Mouse (Mus musculus) E14TG2a.4 (cell line): Measurements from ENCODE around the gene Decr2.
"Not testable (repeated sequence)": the region's sequence is repeated elsewhere in the genome, so short reads cannot be mapped to it uniquely, and the experiment has no call there.

Experiments
- H3K27me3 ChIP-seq: 2 replicates; pipeline ENCODE4 v1.6.1; 2014; ENCODE audit warnings: low read length, control low read depth; ENCODE audit not compliant: insufficient read depth
- H3K36me3 ChIP-seq: 2 replicates; pipeline ENCODE4 v1.6.1; 2014; ENCODE audit warnings: low read length, control low read depth; ENCODE audit not compliant: insufficient read depth
- H3K4me1 ChIP-seq: replicated peaks from 2 replicates; pipeline ENCODE4 v1.6.1; 2014; ENCODE audit warnings: low read depth, low read length, control low read depth
- H3K4me3 ChIP-seq: replicated peaks from 2 replicates; pipeline ENCODE4 v1.5.1; 2014; ENCODE audit warnings: mild to moderate bottlenecking, low read length
- H3K9me3 ChIP-seq: 2 replicates; pipeline ENCODE4 v1.6.1; 2014; ENCODE audit warnings: low read length, control low read depth
- CTCF ChIP-seq: conservative IDR thresholded peaks from 2 replicates; pipeline ENCODE4 v1.5.1; 2014; ENCODE audit warnings: low read length
- NANOG ChIP-seq: IDR thresholded peaks from 2 replicates; pipeline ENCODE4 v1.6.1; 2014; ENCODE audit warnings: borderline replicate concordance, low read length, mixed read lengths
- POU5F1 ChIP-seq: IDR thresholded peaks from 2 replicates; pipeline ENCODE4 v1.6.1; 2014; ENCODE audit warnings: low read length, borderline replicate concordance

The Decr2 gene

GRCm38 (mm10) chr17:26105619-26106018 is 15.5 kb upstream of the Decr2 start:
- Histone ChIP-seq H3K4me3 (no peak overlapping the region), H3K36me3 (no peaks in the 10 kb centered on the region), H3K4me1 (peaks cover 54% of the 10 kb centered on the region), H3K27me3 (no peaks in the 10 kb centered on the region), H3K9me3 (no peaks in the 10 kb centered on the region)
- TF ChIP-seq CTCF (no peak), NANOG (no peak), POU5F1 (no peak)

DNA sequence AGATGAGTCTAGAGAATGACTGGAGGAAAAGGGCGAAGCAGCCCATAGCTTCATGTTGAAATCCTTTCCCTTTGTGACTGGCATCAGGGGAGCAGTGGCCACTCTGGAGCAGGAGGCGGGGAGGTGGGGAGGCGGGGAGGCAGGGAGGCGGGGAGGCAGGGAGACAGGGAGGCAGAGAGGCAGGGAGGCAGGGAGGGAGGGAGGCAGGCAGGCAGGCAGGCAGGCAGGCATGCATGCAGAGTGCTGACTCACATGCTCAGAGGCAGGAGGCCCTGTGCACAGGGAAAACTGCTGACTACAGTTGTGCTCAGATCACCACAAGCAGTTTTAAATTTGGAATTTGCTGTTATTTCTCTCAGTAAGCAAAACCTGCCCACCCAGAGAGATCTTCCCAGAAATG is 11.3 kb upstream of the Decr2 start:
- Histone ChIP-seq H3K4me1 (peaks cover 42% of the 10 kb centered on the region), H3K36me3 (no peaks in the 10 kb centered on the region), H3K27me3 (no peaks in the 10 kb centered on the region), H3K9me3 (no peaks in the 10 kb centered on the region), H3K4me3 (no peak overlapping the region)
- TF ChIP-seq CTCF, result no peak

DNA sequence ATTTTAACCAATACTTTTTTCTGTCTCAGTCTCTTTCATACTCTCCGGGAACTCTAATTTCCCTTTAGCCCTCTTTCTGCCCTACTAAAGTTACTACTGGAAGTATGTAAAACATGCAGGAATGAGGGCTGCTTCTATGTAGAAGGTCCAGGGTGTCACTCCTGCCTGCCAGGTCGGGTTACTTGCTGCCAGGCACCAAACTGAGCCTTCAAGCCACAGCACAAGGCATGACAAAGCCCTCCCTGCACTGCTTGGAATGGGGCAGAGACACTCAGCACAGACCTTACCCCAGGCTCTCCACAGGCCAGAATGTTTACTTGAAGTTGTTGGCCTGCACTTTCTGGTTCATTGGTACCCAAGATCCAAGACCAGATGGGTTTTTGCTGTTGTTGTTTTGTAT is 10.0 kb upstream of the Decr2 start:
- TF ChIP-seq NANOG (no peak), CTCF (no peak), POU5F1 (no peak)
- H3K36me3 ChIP-seq, result no peaks in the 10 kb centered on the region

GRCm38 (mm10) chr17:26099316-26099715 is 9.2 kb upstream of the Decr2 start:
- peaks cover 42% of the 10 kb centered on the region for H3K4me1 ChIP-seq
- not testable (repeated sequence) for H3K4me3 ChIP-seq, H3K9me3 ChIP-seq, H3K27me3 ChIP-seq, H3K36me3 ChIP-seq

More for the DNA sequence above, 10.0 kb upstream of the Decr2 start:
- no peaks in the 10 kb centered on the region for H3K27me3 ChIP-seq
- peaks cover 37% of the 10 kb centered on the region for H3K4me1 ChIP-seq
- H3K9me3 ChIP-seq, result no peaks in the 10 kb centered on the region
- H3K4me3 ChIP-seq, result no peak overlapping the region

- Histone ChIP-seq H3K4me1 (peaks cover 51% of the 10 kb centered on the region), H3K36me3 (peaks cover 7% of the 10 kb centered on the region), H3K9me3 (no peaks in the 10 kb centered on the region), H3K4me3 (no peak overlapping the region), H3K27me3 (no peaks in the 10 kb centered on the region)
- TF ChIP-seq NANOG (no peak), POU5F1 (no peak), CTCF (no peak)
Observed at GRCm38 (mm10) chr17:26098461-26098860, 8.3 kb upstream of the Decr2 start.

- TF ChIP-seq CTCF (no peak), NANOG (no peak)
Observed at GRCm38 (mm10) chr17:26095121-26095740, 5.1 kb upstream of the Decr2 start, which contains the start of gene Nme4. Gene Nme4 (minus strand): TSS chr17:26095602.

DNA sequence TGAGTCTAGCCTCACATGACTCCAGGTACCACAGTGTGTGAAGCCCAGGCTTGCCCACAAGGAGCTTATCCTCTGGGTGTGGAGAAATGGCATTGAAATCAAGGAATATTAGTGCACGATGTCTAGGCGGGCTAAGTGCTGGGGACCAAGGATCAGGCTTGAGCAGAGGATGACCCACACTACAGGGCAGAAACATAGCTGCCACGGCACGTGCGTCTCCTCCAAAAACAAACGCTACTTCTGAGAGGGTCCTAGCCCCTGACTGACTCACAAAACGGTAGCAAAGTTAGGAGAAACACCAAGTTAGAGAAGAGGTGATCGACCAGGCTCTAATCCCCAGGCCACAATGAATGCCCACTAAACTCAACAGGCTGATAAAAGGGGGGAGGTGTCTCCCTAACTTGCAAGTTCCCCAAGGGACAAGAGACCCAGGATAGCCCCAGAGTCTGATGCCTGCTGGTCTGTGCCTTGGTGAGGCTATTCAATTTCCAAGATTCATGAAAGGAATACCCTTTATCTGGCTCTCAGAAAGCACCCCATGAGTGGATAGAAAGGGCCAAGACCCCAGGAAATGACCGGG is 4.5 kb upstream of the Decr2 start:
- H3K36me3 ChIP-seq, result peaks cover 37% of the 10 kb centered on the region
- TF ChIP-seq CTCF (no peak), POU5F1 (no peak), NANOG (no peak)
- H3K9me3 ChIP-seq, result peaks cover 4% of the 10 kb centered on the region; the same call in 1 of the 2 replicates

More at GRCm38 (mm10) chr17:26095121-26095740, 5.1 kb upstream of the Decr2 start, which contains the start of gene Nme4:
- no peaks in the 10 kb centered on the region for H3K27me3 ChIP-seq
- peaks cover 4% of the 10 kb centered on the region; the same call in 1 of the 2 replicates for H3K9me3 ChIP-seq
- peaks cover 37% of the 10 kb centered on the region for H3K36me3 ChIP-seq
- peaks cover 30% of the 10 kb centered on the region for H3K4me1 ChIP-seq
- peak within 1 kb of the TSS; percentile 92 for H3K4me3 ChIP-seq

DNA sequence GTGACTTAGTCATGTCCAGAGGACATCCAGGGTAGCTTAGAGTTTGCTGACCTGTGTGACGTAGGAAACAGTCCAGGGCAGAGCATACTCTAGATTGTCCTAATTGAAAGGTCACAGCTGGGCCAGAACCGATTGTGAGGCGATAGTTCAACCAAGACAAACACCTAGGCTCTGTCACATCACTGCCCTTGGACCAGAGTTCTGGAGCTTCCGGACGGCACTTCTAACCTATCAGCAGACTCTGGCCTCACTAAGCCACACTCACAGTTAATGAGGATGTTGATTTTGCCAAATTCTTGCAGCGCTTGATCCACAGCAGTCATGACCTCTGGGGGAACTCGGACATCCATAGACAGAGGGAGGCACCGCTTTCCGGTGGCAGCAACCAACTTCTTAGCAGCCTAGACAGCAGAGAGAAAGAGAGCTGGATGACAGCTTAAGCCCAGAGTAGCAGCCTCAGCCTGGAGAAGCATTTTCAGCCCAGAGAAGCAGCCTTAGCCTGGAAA is 3.0 kb downstream of the Decr2 start:
- Histone ChIP-seq H3K4me3 (no peak overlapping the region), H3K36me3 (peaks cover 53% of the 10 kb centered on the region), H3K9me3 (peaks cover 2% of the 10 kb centered on the region; the same call in 1 of the 2 replicates), H3K27me3 (no peaks in the 10 kb centered on the region), H3K4me1 (peaks cover 31% of the 10 kb centered on the region)
- TF ChIP-seq CTCF (no peak), POU5F1 (no peak), NANOG (no peak)

More for the DNA sequence above, 4.5 kb upstream of the Decr2 start:
- Histone ChIP-seq H3K4me3 (peak overlapping the region; percentile 92), H3K4me1 (peaks cover 29% of the 10 kb centered on the region), H3K27me3 (no peaks in the 10 kb centered on the region)

DNA sequence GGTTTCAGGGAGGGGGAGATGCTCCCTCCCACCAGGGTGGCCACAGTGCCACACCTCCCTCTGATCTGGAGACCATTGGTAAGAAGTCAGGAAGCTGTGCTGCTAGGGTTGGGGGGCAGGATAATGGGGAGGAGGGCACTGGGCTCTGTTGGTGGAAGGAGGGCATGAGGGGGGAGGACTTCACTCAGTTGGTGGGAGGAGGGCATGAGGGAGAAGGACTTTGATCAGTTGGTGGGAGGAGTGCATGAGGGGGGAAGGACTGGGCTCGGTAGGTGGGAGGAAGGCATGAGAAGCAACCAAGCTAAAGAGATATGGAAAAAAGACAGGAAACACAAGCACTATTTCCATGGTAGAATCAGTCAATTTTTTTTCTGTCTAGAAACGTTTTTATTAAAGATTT is 9.3 kb downstream of the Decr2 start:
- peaks cover 5% of the 10 kb centered on the region; the same call in 1 of the 2 replicates for H3K27me3 ChIP-seq
- no peak overlapping the region for H3K4me3 ChIP-seq
- no peaks in the 10 kb centered on the region for H3K9me3 ChIP-seq
- TF ChIP-seq POU5F1, result no peak
- TF ChIP-seq NANOG, result no peak
- TF ChIP-seq CTCF, result no peak
- H3K36me3 ChIP-seq, result peaks cover 22% of the 10 kb centered on the region
- 0 out of 2 replicates have a peak, but pooled peaks cover 11% of the 10 kb centered on the region for H3K4me1 ChIP-seq
